Mouse (Mus musculus): ENCODE results near the gene Kcnip3. TPM values are rescaled to one million over a fixed set of nuclear protein-coding genes. Genes with fewer than 3 reads are reported as not detected.

Gene Kcnip3
- polyA plus RNA-seq, 1 experiment from 2014 or later, result 3.8 TPM

DNA sequence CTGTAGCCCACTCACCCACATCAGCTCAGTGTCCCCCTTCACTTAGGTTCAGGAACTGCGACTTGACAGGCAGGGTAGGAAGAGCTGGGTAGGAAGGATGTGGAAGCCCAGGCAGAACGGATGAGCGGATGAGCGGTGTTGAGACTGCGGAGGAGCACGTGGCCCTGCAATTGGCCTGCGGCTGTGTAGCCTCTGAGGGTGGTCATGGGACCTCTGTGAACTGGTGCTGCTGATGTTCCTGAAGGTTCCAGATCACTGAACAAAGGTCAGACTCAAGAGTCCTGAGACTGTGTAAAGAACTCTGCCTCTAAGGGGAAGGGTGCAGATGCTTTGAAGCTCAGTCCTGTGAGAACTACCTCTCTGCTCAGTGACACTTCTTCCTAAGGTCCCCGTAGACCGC is 68.8 kb downstream of the Kcnip3 start:
- Histone ChIP-seq H3K36me3 (replicated peaks) (no peaks in the 10 kb centered on the region), H3K4me1 (no peaks in the 10 kb centered on the region), H3K9ac (no peak overlapping the region), H3K9me3 (no peaks in the 10 kb centered on the region), H3K4me3 (replicated peaks) (no peak overlapping the region), H3K27me3 (peaks cover 36% of the 10 kb centered on the region), H3K4me2 (no peak overlapping the region), H3K27ac (no peak overlapping the region)
- WGBS, result 80% methylated on average over 9 of the region's 9 CpGs
- ATAC-seq (ENCODE audit: low FRiP score), result no peak

DNA sequence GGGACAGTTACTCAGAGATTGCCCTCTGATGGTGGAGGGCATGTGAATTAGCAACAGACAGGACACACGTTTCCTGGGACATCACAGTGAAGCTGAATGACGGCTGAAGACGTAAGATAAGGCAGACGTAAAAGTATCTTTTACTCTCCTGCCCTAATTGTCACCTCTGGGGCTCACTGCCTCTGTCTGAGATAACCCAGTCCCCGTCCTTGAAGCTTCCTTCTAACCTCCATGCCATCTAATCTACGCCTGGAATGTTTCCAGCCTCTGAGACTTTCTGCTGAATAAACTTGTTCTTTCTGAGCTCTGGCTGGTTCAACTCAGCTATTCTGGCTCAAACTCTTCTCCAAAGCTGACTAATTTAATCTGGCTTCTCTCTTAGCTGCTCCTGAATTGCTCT is 70.1 kb downstream of the Kcnip3 start:
- Histone ChIP-seq H3K4me3 (replicated peaks) (no peak overlapping the region), H3K9ac (no peak overlapping the region), H3K27me3 (peaks cover 36% of the 10 kb centered on the region), H3K27ac (no peak overlapping the region), H3K9me3 (no peaks in the 10 kb centered on the region), H3K4me1 (no peaks in the 10 kb centered on the region), H3K4me2 (no peak overlapping the region), H3K36me3 (replicated peaks) (no peaks in the 10 kb centered on the region)
- no peak for ATAC-seq (ENCODE audit: low FRiP score)
- WGBS, result 60% methylated on average over 6 of the region's 6 CpGs

DNA sequence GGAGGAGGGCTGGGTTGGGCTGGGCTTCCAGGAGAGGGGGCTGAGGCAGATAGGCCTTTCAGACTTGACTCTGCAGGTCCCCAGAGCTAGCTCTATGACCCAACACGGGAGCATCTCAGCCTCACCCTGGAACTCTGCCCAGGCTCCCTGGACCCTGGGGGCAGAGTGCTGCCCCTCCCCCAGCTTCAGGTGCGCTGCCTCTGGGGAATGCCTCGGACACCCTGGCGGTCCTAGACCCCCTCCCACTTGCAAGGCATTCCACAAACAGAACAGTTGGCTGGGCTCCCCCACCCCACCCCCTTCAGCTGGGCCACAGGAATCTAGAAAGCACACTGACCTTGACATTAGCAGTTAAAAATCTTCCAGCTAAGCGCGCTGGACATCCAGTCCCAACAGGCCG is 72.2 kb downstream of the Kcnip3 start:
- H3K9me3 ChIP-seq, result no peaks in the 10 kb centered on the region
- H3K36me3 ChIP-seq (replicated peaks), result no peaks in the 10 kb centered on the region
- H3K9ac ChIP-seq, result no peak overlapping the region
- H3K4me2 ChIP-seq, result no peak overlapping the region
- no peak for ATAC-seq (ENCODE audit: low FRiP score)
- no peak overlapping the region for H3K27ac ChIP-seq
- 48% methylated on average over 7 of the region's 7 CpGs for WGBS
- H3K27me3 ChIP-seq, result peaks cover 34% of the 10 kb centered on the region
- H3K4me1 ChIP-seq, result peaks cover 3% of the 10 kb centered on the region
- H3K4me3 ChIP-seq (replicated peaks), result no peak overlapping the region

DNA sequence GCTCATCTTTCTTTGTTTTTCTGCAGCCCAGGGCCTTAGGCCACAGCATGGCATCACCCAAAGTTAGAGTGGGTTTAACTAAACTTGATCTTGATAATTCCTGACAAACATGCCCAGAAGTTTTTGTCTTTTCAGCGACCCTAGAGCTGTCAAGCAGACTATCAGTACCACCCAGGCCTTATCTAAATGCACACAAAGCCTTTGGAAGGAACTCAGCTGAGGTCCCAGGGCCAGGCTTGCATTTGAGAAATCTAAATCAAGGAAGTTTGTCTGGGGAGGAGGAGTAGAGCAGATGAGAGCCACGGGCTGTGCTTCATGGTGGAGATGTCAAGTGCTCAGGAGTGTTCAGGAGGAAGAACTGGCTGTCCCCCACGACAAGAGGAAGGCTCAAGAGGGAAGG is 75.0 kb downstream of the Kcnip3 start:
- Histone ChIP-seq H3K4me3 (replicated peaks) (no peak overlapping the region), H3K27me3 (peaks cover 24% of the 10 kb centered on the region), H3K36me3 (replicated peaks) (no peaks in the 10 kb centered on the region), H3K4me2 (no peak overlapping the region), H3K9ac (no peak overlapping the region), H3K9me3 (no peaks in the 10 kb centered on the region), H3K4me1 (peaks cover 20% of the 10 kb centered on the region), H3K27ac (no peak overlapping the region)
- WGBS, result 63% methylated on average over 3 of the region's 3 CpGs
- no peak for ATAC-seq (ENCODE audit: low FRiP score)

DNA sequence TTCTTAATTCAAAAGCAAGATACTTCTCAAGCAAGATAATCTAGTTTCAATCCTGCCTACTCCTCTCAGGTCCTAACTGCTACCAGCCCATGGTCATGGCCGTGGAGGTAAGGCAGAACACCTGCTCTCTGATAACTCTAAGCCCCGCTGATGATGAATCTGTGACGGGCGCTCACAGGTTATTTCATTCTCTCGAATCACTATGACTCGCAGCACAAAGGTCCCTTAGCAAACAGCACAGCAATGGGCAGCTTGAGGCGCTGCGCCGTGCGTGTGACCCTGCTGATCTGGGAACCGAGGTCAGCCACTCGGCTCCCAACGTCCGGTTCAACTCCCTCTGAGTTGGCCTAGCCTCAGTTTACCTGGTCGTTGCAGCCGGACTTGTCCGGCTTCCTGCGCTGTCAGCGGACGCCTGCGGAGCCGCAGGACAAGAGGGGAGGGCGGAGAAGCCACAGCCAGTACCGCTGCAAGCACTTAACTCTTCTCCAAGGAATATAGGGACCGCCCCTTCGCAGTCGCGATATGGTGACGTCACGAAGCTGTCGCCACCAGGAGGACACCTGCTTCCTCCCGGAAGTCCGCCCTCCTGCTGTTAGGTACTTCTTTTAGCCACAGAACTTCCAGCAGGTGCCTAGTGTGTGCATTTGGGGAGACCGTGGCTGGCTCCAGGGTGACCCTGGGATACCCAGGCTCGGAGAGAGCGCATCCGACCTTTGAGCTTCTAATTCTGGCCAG is 77.7 kb downstream of the Kcnip3 start, which contains the start of gene Fahd2a:
Gene Fahd2a (minus strand): TSS at position 511 of the 735 bp plus-strand sequence.
- no peak within 1 kb of the TSS for H3K27ac ChIP-seq
- 3% methylated on average over 37 of the region's 37 CpGs for WGBS

DNA sequence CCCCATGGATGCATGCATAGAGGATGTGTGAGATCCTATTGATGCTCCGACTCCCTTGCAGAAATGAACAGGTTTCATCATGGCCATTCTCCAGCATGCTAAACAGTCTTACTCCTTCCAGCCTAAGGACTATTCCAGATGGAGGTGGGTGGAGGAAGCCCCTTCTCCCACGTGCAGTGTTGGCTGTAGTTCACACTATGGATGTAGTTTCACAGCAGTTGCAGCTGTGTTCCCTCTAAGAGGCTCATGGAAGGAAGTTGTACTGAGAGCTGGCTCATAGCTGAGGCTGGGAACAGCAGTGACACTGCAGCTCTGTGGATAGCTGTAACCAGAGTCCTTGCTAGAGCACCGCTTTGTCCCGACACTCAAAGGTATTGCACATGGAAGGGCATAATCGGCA is 84.2 kb downstream of the Kcnip3 start:
- Histone ChIP-seq H3K36me3 (replicated peaks) (peaks cover 41% of the 10 kb centered on the region), H3K27ac (no peak overlapping the region), H3K9ac (no peak overlapping the region), H3K9me3 (no peaks in the 10 kb centered on the region), H3K4me1 (0 out of 2 replicates have a peak, but pooled peaks cover 2% of the 10 kb centered on the region), H3K4me3 (replicated peaks) (no peak overlapping the region), H3K4me2 (no peak overlapping the region), H3K27me3 (no peaks in the 10 kb centered on the region)
- ATAC-seq (ENCODE audit: low FRiP score), result no peak
- 92% methylated on average over 5 of the region's 5 CpGs for WGBS

More for the DNA sequence above, 77.7 kb downstream of the Kcnip3 start, which contains the start of gene Fahd2a:
- peaks cover 4% of the 10 kb centered on the region for H3K36me3 ChIP-seq (replicated peaks)
- H3K9ac ChIP-seq, result peak within 1 kb of the TSS; percentile 68
- peak; percentile 93 for ATAC-seq (ENCODE audit: low FRiP score)
- H3K4me1 ChIP-seq, result peaks cover 20% of the 10 kb centered on the region
- peaks cover 3% of the 10 kb centered on the region for H3K27me3 ChIP-seq
- peak within 1 kb of the TSS; percentile 70 for H3K4me2 ChIP-seq
- peak within 1 kb of the TSS; percentile 61 for H3K4me3 ChIP-seq (replicated peaks)
- no peaks in the 10 kb centered on the region for H3K9me3 ChIP-seq

DNA sequence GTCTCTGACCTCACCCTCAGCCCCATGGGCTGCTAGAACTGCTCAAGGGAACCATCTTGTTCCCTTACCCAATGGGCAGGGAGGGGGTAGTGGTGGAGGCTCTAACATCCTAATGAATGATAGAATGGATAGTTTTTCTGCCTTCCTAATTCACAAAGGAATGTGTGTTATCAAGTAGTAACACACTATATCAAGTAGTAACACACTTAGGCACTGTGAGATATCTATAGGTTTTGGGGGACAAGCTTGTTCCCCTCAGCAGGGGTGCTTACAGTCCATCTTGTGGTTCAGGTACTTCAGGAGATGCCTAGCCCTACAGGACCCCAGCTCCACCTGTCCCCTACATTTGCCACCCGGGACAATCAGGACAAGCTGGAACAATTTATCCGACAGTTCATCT is 86.3 kb downstream of the Kcnip3 start:
- H3K27me3 ChIP-seq, result no peaks in the 10 kb centered on the region
- no peak overlapping the region for H3K27ac ChIP-seq
- H3K4me2 ChIP-seq, result no peak overlapping the region
- H3K4me1 ChIP-seq, result no peaks in the 10 kb centered on the region
- H3K9me3 ChIP-seq, result no peaks in the 10 kb centered on the region
- no peak for ATAC-seq (ENCODE audit: low FRiP score)
- H3K9ac ChIP-seq, result no peak overlapping the region
- H3K4me3 ChIP-seq (replicated peaks), result no peak overlapping the region
- 89% methylated on average over 2 of the region's 2 CpGs for WGBS
- H3K36me3 ChIP-seq (replicated peaks), result peaks cover 41% of the 10 kb centered on the region

DNA sequence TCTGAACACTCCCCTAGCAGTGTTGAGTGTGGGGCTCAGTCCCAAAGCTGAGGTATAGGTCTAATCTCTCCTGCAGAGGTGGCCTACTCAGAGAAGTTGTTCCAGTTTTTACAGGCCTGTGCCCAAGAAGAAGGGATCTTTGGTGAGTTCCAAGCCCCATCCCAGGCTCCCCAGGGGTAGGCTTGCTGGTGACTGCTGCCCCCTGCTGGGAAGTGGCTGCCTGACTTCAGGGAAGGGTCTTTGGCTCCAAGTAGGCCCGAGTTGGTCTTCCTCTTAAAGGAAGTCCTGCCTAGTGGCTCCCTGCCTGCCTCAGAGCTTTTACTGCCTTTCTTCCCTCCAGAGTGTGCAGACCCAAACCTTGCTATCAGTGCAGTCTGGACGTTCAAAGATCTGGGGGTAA is 86.8 kb downstream of the Kcnip3 start:
- 52% methylated on average over 2 of the region's 2 CpGs for WGBS
- no peaks in the 10 kb centered on the region for H3K9me3 ChIP-seq
- no peak overlapping the region for H3K4me3 ChIP-seq (replicated peaks)
- H3K27me3 ChIP-seq, result no peaks in the 10 kb centered on the region
- no peak overlapping the region for H3K4me2 ChIP-seq
- H3K27ac ChIP-seq, result no peak overlapping the region
- no peak for ATAC-seq (ENCODE audit: low FRiP score)
- no peak overlapping the region for H3K9ac ChIP-seq
- no peaks in the 10 kb centered on the region for H3K4me1 ChIP-seq
- peaks cover 41% of the 10 kb centered on the region for H3K36me3 ChIP-seq (replicated peaks)

DNA sequence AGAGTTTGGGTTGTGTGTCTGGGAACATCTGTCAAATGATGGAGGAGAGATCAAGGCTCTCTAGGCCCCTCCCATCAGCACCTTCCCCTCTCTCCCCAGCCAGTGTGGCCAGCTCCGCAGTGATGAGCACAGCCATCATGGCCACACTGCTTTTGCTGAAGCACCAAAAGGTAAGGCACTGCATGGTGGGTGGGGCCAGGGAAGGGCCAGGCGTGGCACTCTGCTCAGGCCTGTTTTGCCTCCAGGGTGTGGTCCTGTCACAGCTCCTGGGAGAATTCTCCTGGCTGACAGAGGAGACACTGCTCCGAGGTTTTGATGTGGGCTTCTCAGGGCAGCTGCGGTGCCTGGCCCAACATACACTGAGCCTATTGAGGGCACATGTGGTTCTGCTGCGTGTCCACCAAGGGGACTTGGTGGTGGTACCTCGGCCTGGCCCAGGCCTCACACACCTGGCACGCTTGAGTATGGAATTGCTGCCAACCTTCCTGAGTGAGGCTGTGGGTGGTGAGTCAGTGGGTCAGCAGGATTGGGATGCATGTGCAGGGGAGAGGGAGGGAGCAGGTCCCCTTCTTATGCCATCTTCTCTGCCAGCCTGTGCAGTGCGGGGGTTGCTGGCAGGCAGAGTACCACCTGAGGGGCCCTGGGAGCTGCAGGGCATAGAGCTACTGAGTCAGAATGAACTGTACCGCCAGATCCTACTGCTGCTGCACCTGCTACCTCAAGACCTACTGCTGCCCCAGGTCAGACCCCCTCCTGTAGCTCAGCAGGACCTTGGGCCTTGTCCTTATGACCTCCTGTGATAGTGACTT is 88.2 kb downstream of the Kcnip3 start:
- WGBS, result 87% methylated on average over 9 of the region's 9 CpGs

DNA sequence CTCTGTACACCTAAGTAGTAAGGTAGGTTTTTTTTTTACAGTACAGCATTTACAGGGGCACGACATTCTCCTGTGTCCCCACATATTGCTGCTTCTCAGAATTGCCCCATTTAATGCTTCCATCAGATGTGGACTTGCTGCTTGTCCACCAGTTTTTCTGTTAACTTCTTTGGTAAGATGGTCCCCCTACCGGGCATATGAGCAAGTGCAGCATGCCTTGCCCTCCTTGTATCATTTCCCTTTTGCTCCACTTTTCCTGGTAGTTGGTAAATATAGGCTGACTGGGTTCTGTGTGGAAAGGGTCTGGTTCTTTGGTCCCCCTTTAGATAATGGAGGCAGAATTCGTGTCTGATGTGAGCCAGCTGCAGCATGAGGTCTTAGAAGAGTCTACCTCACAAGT is 91.7 kb downstream of the Kcnip3 start:
- no peaks in the 10 kb centered on the region for H3K4me1 ChIP-seq
- H3K9me3 ChIP-seq, result no peaks in the 10 kb centered on the region
- H3K4me3 ChIP-seq (replicated peaks), result no peak overlapping the region
- H3K4me2 ChIP-seq, result no peak overlapping the region
- ATAC-seq (ENCODE audit: low FRiP score), result no peak
- no peak overlapping the region for H3K27ac ChIP-seq
- H3K36me3 ChIP-seq (replicated peaks), result peaks cover 16% of the 10 kb centered on the region; the same call in 1 of the 2 replicates
- no peaks in the 10 kb centered on the region for H3K27me3 ChIP-seq
- WGBS, result 28% methylated on average over 3 of the region's 3 CpGs
- H3K9ac ChIP-seq, result no peak overlapping the region

More for the DNA sequence above, 88.2 kb downstream of the Kcnip3 start:
- peaks cover 37% of the 10 kb centered on the region for H3K36me3 ChIP-seq (replicated peaks)
- H3K9me3 ChIP-seq, result no peaks in the 10 kb centered on the region
- H3K4me3 ChIP-seq (replicated peaks), result no peak overlapping the region
- no peak overlapping the region for H3K27ac ChIP-seq
- no peak overlapping the region for H3K9ac ChIP-seq
- no peaks in the 10 kb centered on the region for H3K27me3 ChIP-seq
- ATAC-seq (ENCODE audit: low FRiP score), result no peak
- no peak overlapping the region for H3K4me2 ChIP-seq
- H3K4me1 ChIP-seq, result no peaks in the 10 kb centered on the region

DNA sequence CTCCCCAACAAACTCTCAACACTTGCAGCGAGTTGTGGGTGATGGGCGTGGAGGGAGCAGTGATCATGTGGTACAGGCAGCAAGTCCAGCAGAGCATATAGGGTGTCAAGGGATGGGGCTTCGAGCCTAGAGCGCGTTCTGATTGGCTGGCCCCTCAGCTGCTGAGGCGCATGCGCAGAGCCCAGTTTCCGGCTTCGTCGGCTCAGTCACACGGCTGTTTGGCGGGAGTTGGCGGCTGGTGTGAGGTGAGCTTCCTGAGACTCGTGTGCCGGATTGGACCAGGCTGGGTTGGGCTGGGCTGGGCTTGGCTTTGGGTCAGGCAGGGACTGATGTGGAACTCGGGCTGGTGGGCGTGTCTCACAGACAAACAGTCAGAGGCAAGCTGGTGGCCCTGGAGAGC is 96.9 kb downstream of the Kcnip3 start, which contains the start of gene Gpat2:
Gene Gpat2 (plus strand): TSS at position 223 of the 400 bp plus-strand sequence.
- H3K4me3 ChIP-seq (replicated peaks), result no peak within 1 kb of the TSS
- no peak within 1 kb of the TSS for H3K27ac ChIP-seq
- H3K9me3 ChIP-seq, result no peaks in the 10 kb centered on the region
- H3K4me1 ChIP-seq, result no peaks in the 10 kb centered on the region
- no peaks in the 10 kb centered on the region for H3K27me3 ChIP-seq
- no peaks in the 10 kb centered on the region for H3K36me3 ChIP-seq (replicated peaks)
- no peak for ATAC-seq (ENCODE audit: low FRiP score)
- no peak within 1 kb of the TSS for H3K4me2 ChIP-seq
- no peak within 1 kb of the TSS for H3K9ac ChIP-seq
- 88% methylated on average over 17 of the region's 17 CpGs for WGBS

DNA sequence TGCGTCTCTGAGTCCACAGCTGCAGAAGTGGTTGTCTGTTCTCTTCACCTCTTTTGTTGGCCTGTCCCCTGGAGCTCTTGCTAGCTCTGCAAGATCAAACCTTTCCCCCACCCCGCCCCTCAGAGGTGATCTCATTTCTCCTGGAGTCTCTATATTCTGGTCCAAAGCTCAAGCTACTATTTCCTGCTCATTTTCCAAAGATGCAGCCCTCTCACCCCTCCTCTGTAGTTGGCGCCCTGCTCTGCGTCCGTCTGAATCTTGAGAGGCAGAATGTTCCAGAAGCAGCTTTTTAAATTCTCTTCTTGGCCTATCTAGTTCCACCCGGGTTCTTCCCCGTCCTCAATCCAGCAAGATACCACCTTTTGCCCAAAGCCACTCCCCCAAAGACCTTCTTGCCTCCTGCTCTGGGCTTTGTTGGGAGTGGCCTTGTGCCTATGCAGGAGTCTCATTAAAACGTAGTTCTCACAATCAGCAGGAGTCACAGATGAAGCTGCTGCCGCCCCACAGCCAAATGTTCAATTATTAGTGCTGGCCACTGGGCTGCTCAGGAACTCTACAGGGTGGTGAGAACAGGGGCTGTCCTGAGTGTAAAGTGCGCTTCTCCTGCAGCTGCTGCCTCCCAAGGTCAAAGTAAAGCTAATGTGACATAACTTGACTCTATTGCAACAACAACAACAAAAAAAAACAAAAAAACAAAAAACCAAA is 103.5 kb downstream of the Kcnip3 start:
- no peaks in the 10 kb centered on the region for H3K36me3 ChIP-seq (replicated peaks)
- no peak overlapping the region for H3K4me3 ChIP-seq (replicated peaks)
- ATAC-seq (ENCODE audit: low FRiP score), result no peak
- H3K4me1 ChIP-seq, result no peaks in the 10 kb centered on the region
- 69% methylated on average over 10 of the region's 10 CpGs for WGBS
- H3K27me3 ChIP-seq, result no peaks in the 10 kb centered on the region
- H3K9ac ChIP-seq, result no peak overlapping the region
- H3K4me2 ChIP-seq, result no peak overlapping the region
- no peaks in the 10 kb centered on the region for H3K9me3 ChIP-seq
- H3K27ac ChIP-seq, result no peak overlapping the region
